Mouse (Mus musculus) limb, embryonic 14.5 days (tissue): ENCODE data around the gene Hpse. TPM values are rescaled to one million over a fixed set of nuclear protein-coding genes. Genes with fewer than 3 reads are reported as not detected.

Source experiments
- ATAC-seq: fragments of 200-750 bp; cut with Nextera tagmentation; 2 replicates; pipeline ENCODE4 v1.8.0; 2017; ENCODE audit warnings: low read depth, moderate number of reproducible peaks, moderate TSS enrichment; ENCODE audit not compliant: low FRiP score
- DNase-seq: peaks from one replicate; pipeline ENCODE4 v3.0.0-alpha.2; 2015; ENCODE audit warnings: low spot score
- H3K27ac ChIP-seq: fragments of 300-500 bp; sonication (generic); replicated peaks from 2 replicates; pipeline ENCODE4 v1.5.1; 2014; ENCODE audit warnings: low read depth, mild to moderate bottlenecking, low read length, moderate library complexity, mixed read lengths
- H3K27me3 ChIP-seq: fragments of 300-500 bp; sonication (generic); 2 replicates; pipeline ENCODE4 v1.6.1; 2014; ENCODE audit warnings: low read length, mixed read lengths; ENCODE audit not compliant: control insufficient read depth, insufficient read depth
- H3K36me3 ChIP-seq: fragments of 300-500 bp; sonication (generic); 2 replicates; pipeline ENCODE4 v1.6.1; 2014; ENCODE audit warnings: mild to moderate bottlenecking, low read length, moderate library complexity, mixed read lengths; ENCODE audit not compliant: control insufficient read depth, insufficient read depth
- H3K4me1 ChIP-seq: fragments of 300-500 bp; sonication (generic); 2 replicates; pipeline ENCODE4 v1.6.1; 2014; ENCODE audit warnings: antibody characterized with exemption, low read length, mixed read lengths; ENCODE audit not compliant: control insufficient read depth, insufficient read depth
- H3K4me2 ChIP-seq: fragments of 300-500 bp; sonication (generic); replicated peaks from 2 replicates; pipeline ENCODE4 v1.6.1; 2014; ENCODE audit warnings: low read depth, mild to moderate bottlenecking, low read length, moderate library complexity; ENCODE audit not compliant: severe bottlenecking
- H3K4me3 ChIP-seq: fragments of 300-500 bp; sonication (generic); replicated peaks from 2 replicates; pipeline ENCODE4 v1.5.1; 2014; ENCODE audit warnings: low read length
- H3K9ac ChIP-seq: fragments of 300-500 bp; sonication (generic); 2 replicates; pipeline ENCODE4 v1.6.1; 2014; ENCODE audit warnings: mild to moderate bottlenecking, low read depth, low read length, moderate library complexity; ENCODE audit not compliant: severe bottlenecking
- H3K9me3 ChIP-seq: fragments of 300-500 bp; sonication (generic); 2 replicates; pipeline ENCODE4 v1.6.1; 2016; ENCODE audit warnings: low read length; ENCODE audit not compliant: control insufficient read depth
- POLR2A ChIP-seq: fragments of 200-500 bp; IDR thresholded peaks from 2 replicates; pipeline ENCODE4 v1.8.0; 2012; ENCODE audit warnings: inconsistent platforms, mild to moderate bottlenecking, moderate library complexity, borderline replicate concordance; ENCODE audit not compliant: insufficient read depth, insufficient read length; ENCODE audit errors: extremely low read depth
- WGBS: fragments of 180-500 bp; shearing (Covaris S2); extraction: QIAGEN DNeasy Blood & Tissue Kit; methylation state at CpG from one replicate; pipeline ENCODE4 v1.1.7; 2014; 5-methylcytosine and 5-hydroxymethylcytosine counted together
- polyA plus RNA-seq, 2 experiments: library from polyadenylated mRNA; depleted of rRNA in 1 of 2; stranded (reverse) in 1 of 2; unstranded in 1 of 2; fragments of >200 nt; fragmentation: Nextera tagmentation in 1 of 2; extraction: Ambion mirVana in 1 of 2; gene quantifications; 2 replicates each; pipeline versions ENCODE4 v1.2.1 to v1.2.3; 2012 to 2014

Hpse gene
- polyA plus RNA-seq, 2 experiments: 3.9 to 4.5 TPM

- ATAC-seq (no peak), DNase-seq (no peak)
- Histone ChIP-seq H3K27ac (no peak overlapping the region), H3K9ac (no peak overlapping the region), H3K27me3 (no peaks in the 10 kb centered on the region), H3K4me2 (no peak overlapping the region), H3K4me3 (no peak overlapping the region), H3K36me3 (no peaks in the 10 kb centered on the region), H3K9me3 (no peaks in the 10 kb centered on the region), H3K4me1 (no peaks in the 10 kb centered on the region)
- no peak for TF ChIP-seq POLR2A
- WGBS: 80% methylated on average over 4 of the region's 4 CpGs
These were observed 15.0 kb upstream of the Hpse start for GRCm38 (mm10) chr5:100734535-100734934.

GRCm38 (mm10) chr5:100728757-100729156 is 9.2 kb upstream of the Hpse start:
- DNase-seq (no peak), ATAC-seq (no peak)
- no peaks in the 10 kb centered on the region for H3K27me3 ChIP-seq
- H3K4me3 ChIP-seq: no peak overlapping the region
- 85% methylated on average over 13 of the region's 13 CpGs for WGBS
- no peaks in the 10 kb centered on the region for H3K9me3 ChIP-seq
- H3K4me2 ChIP-seq: no peak overlapping the region
- no peak for TF ChIP-seq POLR2A
- no peaks in the 10 kb centered on the region for H3K4me1 ChIP-seq
- no peak overlapping the region for H3K27ac ChIP-seq
- H3K9ac ChIP-seq: no peak overlapping the region
- H3K36me3 ChIP-seq: no peaks in the 10 kb centered on the region

GRCm38 (mm10) chr5:100726001-100726400 is 6.5 kb upstream of the Hpse start:
- Histone ChIP-seq H3K4me1 (no peaks in the 10 kb centered on the region), H3K9ac (no peak overlapping the region), H3K9me3 (no peaks in the 10 kb centered on the region), H3K4me3 (no peak overlapping the region), H3K4me2 (no peak overlapping the region), H3K27ac (no peak overlapping the region), H3K27me3 (no peaks in the 10 kb centered on the region), H3K36me3 (no peaks in the 10 kb centered on the region)
- TF ChIP-seq POLR2A: no peak
- WGBS: 85% methylated on average over 4 of the region's 4 CpGs
- DNase-seq (no peak), ATAC-seq (no peak)

DNA sequence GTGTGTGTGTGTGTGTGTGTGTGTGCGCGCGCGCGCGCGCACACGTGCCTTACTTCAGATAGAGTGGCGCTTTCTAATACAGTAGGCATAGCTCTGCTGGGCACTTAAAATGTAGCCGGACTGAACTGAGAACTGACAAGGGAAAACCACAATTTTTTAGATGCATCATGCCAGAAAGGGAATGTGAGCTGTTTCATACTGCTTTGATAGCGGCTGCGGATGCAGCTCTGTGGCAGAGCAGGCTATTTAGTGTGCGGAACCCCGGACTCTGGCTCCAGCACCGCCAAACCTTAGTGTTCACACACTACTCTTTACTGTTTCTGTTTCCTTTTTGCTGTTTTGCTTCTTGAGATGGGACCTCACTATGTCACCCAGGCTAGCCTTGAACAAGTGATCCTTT is 2.8 kb downstream of the Hpse start:
- TF ChIP-seq POLR2A: no peak
- H3K4me2 ChIP-seq: no peak overlapping the region
- H3K4me3 ChIP-seq: no peak overlapping the region
- no peak overlapping the region for H3K27ac ChIP-seq
- H3K36me3 ChIP-seq: no peaks in the 10 kb centered on the region
- H3K4me1 ChIP-seq: peaks cover 3% of the 10 kb centered on the region; the same call in 1 of the 2 replicates
- 90% methylated on average over 15 of the region's 15 CpGs for WGBS
- DNase-seq (no peak), ATAC-seq (no peak)
- no peak overlapping the region for H3K9ac ChIP-seq
- no peaks in the 10 kb centered on the region for H3K27me3 ChIP-seq
- H3K9me3 ChIP-seq: no peaks in the 10 kb centered on the region

DNA sequence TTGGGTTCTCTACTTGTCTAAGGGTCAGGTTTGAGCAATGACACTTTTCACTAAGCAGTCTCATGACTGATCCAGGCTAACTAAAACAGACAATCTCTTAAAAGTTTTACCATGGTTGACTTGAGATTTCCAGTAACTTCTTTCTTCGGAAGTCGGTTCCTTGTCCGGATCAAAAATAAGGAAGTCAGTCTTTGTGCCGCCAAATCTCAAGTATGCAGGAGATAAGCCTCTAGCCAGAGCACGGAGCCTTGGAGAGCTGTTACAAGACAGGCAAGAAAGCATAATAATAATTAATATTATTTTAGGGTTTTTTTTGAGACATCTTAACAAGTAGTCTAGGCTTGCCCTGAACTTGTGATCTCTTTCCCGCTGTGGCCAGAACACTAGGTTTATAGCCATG is 8.3 kb downstream of the Hpse start:
- no peak for ATAC-seq
- no peak overlapping the region for H3K4me2 ChIP-seq
- no peaks in the 10 kb centered on the region for H3K9me3 ChIP-seq
- H3K9ac ChIP-seq: no peak overlapping the region
- no peak overlapping the region for H3K27ac ChIP-seq
- DNase-seq: no peak
- H3K27me3 ChIP-seq: no peaks in the 10 kb centered on the region
- TF ChIP-seq POLR2A: no peak
- H3K36me3 ChIP-seq: no peaks in the 10 kb centered on the region
- WGBS: 91% methylated on average over 6 of the region's 6 CpGs
- H3K4me3 ChIP-seq: no peak overlapping the region
- peaks cover 12% of the 10 kb centered on the region; the same call in 1 of the 2 replicates for H3K4me1 ChIP-seq

GRCm38 (mm10) chr5:100710012-100710411 is 9.5 kb downstream of the Hpse start:
- peaks cover 12% of the 10 kb centered on the region; the same call in 1 of the 2 replicates for H3K4me1 ChIP-seq
- WGBS: 13% methylated on average over 2 of the region's 2 CpGs
- no peak overlapping the region for H3K4me2 ChIP-seq
- H3K27ac ChIP-seq: no peak overlapping the region
- H3K9ac ChIP-seq: no peak overlapping the region
- H3K36me3 ChIP-seq: no peaks in the 10 kb centered on the region
- ATAC-seq: no peak
- no peak for DNase-seq
- no peak for TF ChIP-seq POLR2A
- no peaks in the 10 kb centered on the region for H3K9me3 ChIP-seq
- H3K4me3 ChIP-seq: no peak overlapping the region
- H3K27me3 ChIP-seq: no peaks in the 10 kb centered on the region
